Mouse (Mus musculus) neural tube, embryonic 14.5 days (tissue): ENCODE data around the gene Sash1. TPM values are rescaled to one million over a fixed set of nuclear protein-coding genes. Genes with fewer than 3 reads are reported as not detected.

Source experiments
- ATAC-seq: fragments of 200-750 bp; cut with Nextera tagmentation; 2 replicates; pipeline ENCODE4 v1.8.0; 2017; ENCODE audit warnings: low read depth, mild to moderate bottlenecking, moderate TSS enrichment, moderate library complexity
- H3K27ac ChIP-seq: fragments of 300-500 bp; sonication (generic); 2 replicates; pipeline ENCODE4 v1.5.1; 2014; ENCODE audit warnings: low read depth, mild to moderate bottlenecking, control low read depth, low read length, moderate library complexity, mixed read lengths
- H3K27me3 ChIP-seq: fragments of 300-500 bp; sonication (generic); 2 replicates; pipeline ENCODE4 v1.6.1; 2014; ENCODE audit warnings: low read length; ENCODE audit not compliant: control insufficient read depth, insufficient read depth
- H3K36me3 ChIP-seq: fragments of 300-500 bp; sonication (generic); 2 replicates; pipeline ENCODE4 v1.6.1; 2014; ENCODE audit warnings: low read length, mixed read lengths; ENCODE audit not compliant: control insufficient read depth, insufficient read depth
- H3K4me1 ChIP-seq: fragments of 300-500 bp; sonication (generic); 2 replicates; pipeline ENCODE4 v1.6.1; 2014; ENCODE audit warnings: low read length; ENCODE audit not compliant: control insufficient read depth, insufficient read depth
- H3K4me2 ChIP-seq: fragments of 300-500 bp; sonication (generic); 2 replicates; pipeline ENCODE4 v1.6.1; 2014; ENCODE audit warnings: mild to moderate bottlenecking, low read depth, low read length, control low read depth
- H3K4me3 ChIP-seq: fragments of 300-500 bp; sonication (generic); 2 replicates; pipeline ENCODE4 v1.5.1; 2014; ENCODE audit warnings: low read depth, low read length, control low read depth, mixed read lengths
- H3K9ac ChIP-seq: fragments of 300-500 bp; sonication (generic); replicated peaks from 2 replicates; pipeline ENCODE4 v1.6.1; 2014; ENCODE audit warnings: low read depth, mild to moderate bottlenecking, control low read depth, low read length, mixed read lengths
- H3K9me3 ChIP-seq: fragments of 300-500 bp; sonication (generic); 2 replicates; pipeline ENCODE4 v1.6.1; 2016; ENCODE audit warnings: low read length; ENCODE audit not compliant: control insufficient read depth
- whole genome bisulfite sequencing: fragments of 180-500 bp; shearing (Covaris S2); extraction: QIAGEN DNeasy Blood & Tissue Kit; methylation state at CpG from one replicate; pipeline ENCODE4 v1.1.7; 2014; 5-methylcytosine and 5-hydroxymethylcytosine counted together
- polyA plus RNA-seq: library from polyadenylated mRNA; unstranded; fragments of >200 nt; fragmentation: Nextera tagmentation; extraction: Ambion mirVana; gene quantifications from 2 replicates; pipeline ENCODE4 v1.2.1, GENCODE M21; 2014

Gene Sash1
- polyA plus RNA-seq, 1 experiment from 2014 or later = 5.1 TPM

DNA sequence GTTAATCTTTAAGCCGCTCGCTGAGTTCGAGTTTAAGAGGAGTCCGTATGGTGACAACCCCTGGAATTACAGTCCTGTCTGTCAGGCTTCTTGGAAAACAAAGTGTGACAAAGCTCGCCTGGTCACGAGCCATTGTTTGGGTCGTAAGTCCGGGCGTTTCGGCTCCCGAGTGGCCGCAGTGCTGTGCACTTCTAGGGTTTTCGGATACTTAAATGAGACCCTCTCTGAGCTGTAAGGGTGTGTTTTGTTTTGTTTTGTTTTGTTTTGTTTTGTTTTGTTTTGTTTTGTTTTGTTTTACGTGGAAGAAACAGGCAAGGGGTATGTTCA lies 621 bp upstream of the Sash1 start:
- ATAC-seq = peak; percentile 33
- Histone ChIP-seq H3K4me2 (peak overlapping the region; percentile 93), H3K9ac (peak overlapping the region; percentile 61), H3K36me3 (no peaks in the 10 kb centered on the region), H3K27ac (peak overlapping the region; percentile 80; the same call in 1 of the 2 replicates), H3K4me1 (no peaks in the 10 kb centered on the region), H3K4me3 (peak overlapping the region; percentile 64), H3K27me3 (no peaks in the 10 kb centered on the region; the same call in 1 of the 2 replicates), H3K9me3 (no peaks in the 10 kb centered on the region)
- under 1% methylated on average over 14 of the region's 14 CpGs for WGBS

- H3K27ac ChIP-seq = no peak overlapping the region
- H3K36me3 ChIP-seq = no peaks in the 10 kb centered on the region
- H3K4me2 ChIP-seq = peak overlapping the region; percentile 93
- H3K9me3 ChIP-seq = no peaks in the 10 kb centered on the region
- peak overlapping the region; percentile 64 for H3K4me3 ChIP-seq
- H3K4me1 ChIP-seq = no peaks in the 10 kb centered on the region
- no peak overlapping the region for H3K9ac ChIP-seq
- WGBS = 3% methylated on average over 11 of the region's 11 CpGs
- ATAC-seq = no peak
- H3K27me3 ChIP-seq = no peaks in the 10 kb centered on the region; the same call in 1 of the 2 replicates
Measured at GRCm38 (mm10) chr10:8885201-8885600, 669 bp downstream of the Sash1 start.

GRCm38 (mm10) chr10:8884565-8884964 lies 1.3 kb downstream of the Sash1 start:
- no peak overlapping the region for H3K4me3 ChIP-seq
- WGBS = 62% methylated on average over 5 of the region's 5 CpGs

DNA sequence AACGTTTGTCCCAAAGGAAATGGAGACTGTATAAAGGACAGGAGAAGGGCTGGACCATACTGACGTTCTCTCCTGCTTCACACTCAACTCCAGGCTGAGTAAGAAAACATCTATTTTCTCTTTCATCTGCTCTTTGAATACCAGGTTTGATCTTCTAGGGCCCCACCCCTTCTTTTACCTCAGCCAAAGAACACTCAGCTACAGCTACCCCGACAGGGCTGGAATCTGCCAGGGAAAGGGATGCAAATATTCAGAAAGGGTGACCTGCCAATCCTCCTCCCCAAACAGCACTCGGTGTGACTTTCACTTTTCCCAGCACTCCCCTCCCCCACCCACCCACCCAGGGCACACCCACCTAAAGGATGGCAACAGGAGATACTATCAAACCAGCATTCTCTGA lies 2.2 kb downstream of the Sash1 start:
- no peaks in the 10 kb centered on the region for H3K36me3 ChIP-seq
- no peaks in the 10 kb centered on the region; the same call in 1 of the 2 replicates for H3K27me3 ChIP-seq
- H3K9ac ChIP-seq = no peak overlapping the region
- H3K9me3 ChIP-seq = no peaks in the 10 kb centered on the region
- 15% methylated on average over 4 of the region's 4 CpGs for WGBS
- H3K4me3 ChIP-seq = no peak overlapping the region
- H3K27ac ChIP-seq = no peak overlapping the region
- no peak overlapping the region for H3K4me2 ChIP-seq
- ATAC-seq = no peak
- no peaks in the 10 kb centered on the region for H3K4me1 ChIP-seq

More at GRCm38 (mm10) chr10:8884565-8884964, 1.3 kb downstream of the Sash1 start:
- Histone ChIP-seq H3K36me3 (no peaks in the 10 kb centered on the region), H3K27me3 (no peaks in the 10 kb centered on the region; the same call in 1 of the 2 replicates), H3K4me2 (peak overlapping the region; percentile 14; the same call in 1 of the 2 replicates), H3K4me1 (no peaks in the 10 kb centered on the region), H3K9ac (no peak overlapping the region), H3K27ac (no peak overlapping the region), H3K9me3 (no peaks in the 10 kb centered on the region)
- no peak for ATAC-seq

DNA sequence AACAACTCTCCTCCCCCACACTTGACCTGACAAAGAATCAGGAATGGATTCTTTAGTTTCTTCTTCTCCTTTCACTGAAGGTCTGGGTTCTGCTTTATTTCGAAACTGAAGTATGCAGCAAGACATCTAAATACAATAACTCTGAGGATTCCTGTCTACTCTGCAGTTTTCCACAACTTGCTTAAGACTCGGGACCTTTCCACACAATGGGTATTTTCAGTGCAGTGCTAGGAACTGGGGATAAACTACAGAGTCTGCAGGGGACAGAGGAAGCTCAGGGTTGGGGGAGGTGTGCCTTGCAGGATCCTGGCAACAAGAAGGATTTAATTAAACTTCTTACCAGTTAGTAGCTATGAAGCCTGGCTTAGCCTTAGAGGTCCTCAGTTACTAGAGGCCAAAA lies 4.1 kb downstream of the Sash1 start:
- Histone ChIP-seq H3K9me3 (no peaks in the 10 kb centered on the region), H3K27ac (no peak overlapping the region), H3K4me1 (no peaks in the 10 kb centered on the region), H3K4me2 (no peak overlapping the region), H3K9ac (no peak overlapping the region), H3K36me3 (no peaks in the 10 kb centered on the region), H3K4me3 (no peak overlapping the region), H3K27me3 (no peaks in the 10 kb centered on the region; the same call in 1 of the 2 replicates)
- ATAC-seq = no peak
- WGBS = 48% methylated on average over 2 of the region's 2 CpGs

DNA sequence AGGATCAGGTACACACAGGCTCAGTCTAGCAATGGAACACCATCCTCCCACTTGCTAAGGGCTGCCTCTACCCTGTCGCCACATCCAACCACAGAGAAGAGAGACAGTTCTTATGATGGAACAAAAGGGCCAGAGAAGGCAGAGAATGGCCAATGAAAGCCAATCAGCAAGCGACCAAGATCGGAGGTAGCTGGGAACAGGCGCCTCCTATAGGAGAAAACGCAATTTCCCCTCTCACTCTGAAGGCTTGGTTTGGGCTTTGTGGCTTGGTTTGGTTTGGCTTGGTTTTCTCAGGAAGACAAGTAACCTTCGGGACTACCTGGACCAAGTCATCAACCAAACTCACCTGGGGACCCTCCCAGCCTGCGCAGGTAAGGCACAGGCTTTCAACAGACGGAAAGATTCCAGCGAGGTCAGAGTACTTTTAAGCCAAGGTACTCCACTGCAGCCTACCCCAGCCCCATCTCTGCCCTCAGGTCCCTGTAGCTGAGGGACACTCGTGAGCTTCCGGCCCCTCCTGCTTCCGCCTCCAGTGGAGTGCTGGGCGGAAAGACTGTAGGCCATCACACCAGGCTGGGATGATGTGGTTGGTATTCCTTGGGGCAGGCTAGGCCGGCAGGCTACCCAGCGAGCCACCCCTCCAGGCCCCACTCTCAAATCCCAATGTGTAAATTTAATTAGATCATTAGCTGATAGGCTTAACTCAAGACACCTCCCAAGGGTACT lies 4.8 kb downstream of the Sash1 start:
- Histone ChIP-seq H3K27ac (no peak overlapping the region), H3K4me2 (no peak overlapping the region)
- 69% methylated on average over 15 of the region's 15 CpGs for WGBS

GRCm38 (mm10) chr10:8878824-8879223 lies 7.0 kb downstream of the Sash1 start:
- 46% methylated on average over 9 of the region's 9 CpGs for WGBS
- no peak overlapping the region for H3K27ac ChIP-seq
- no peak overlapping the region for H3K4me3 ChIP-seq
- H3K9ac ChIP-seq = no peak overlapping the region
- no peak overlapping the region for H3K4me2 ChIP-seq
- no peaks in the 10 kb centered on the region for H3K36me3 ChIP-seq
- no peak for ATAC-seq
- H3K9me3 ChIP-seq = no peaks in the 10 kb centered on the region
- H3K27me3 ChIP-seq = no peaks in the 10 kb centered on the region
- no peaks in the 10 kb centered on the region for H3K4me1 ChIP-seq

More for the DNA sequence above, 4.8 kb downstream of the Sash1 start:
- Histone ChIP-seq H3K4me1 (no peaks in the 10 kb centered on the region), H3K9me3 (no peaks in the 10 kb centered on the region), H3K27me3 (no peaks in the 10 kb centered on the region; the same call in 1 of the 2 replicates), H3K4me3 (no peak overlapping the region), H3K36me3 (no peaks in the 10 kb centered on the region), H3K9ac (no peak overlapping the region)
- ATAC-seq = no peak

- H3K27ac ChIP-seq = no peak overlapping the region
Measured at GRCm38 (mm10) chr10:8878381-8878780, 7.5 kb downstream of the Sash1 start.

DNA sequence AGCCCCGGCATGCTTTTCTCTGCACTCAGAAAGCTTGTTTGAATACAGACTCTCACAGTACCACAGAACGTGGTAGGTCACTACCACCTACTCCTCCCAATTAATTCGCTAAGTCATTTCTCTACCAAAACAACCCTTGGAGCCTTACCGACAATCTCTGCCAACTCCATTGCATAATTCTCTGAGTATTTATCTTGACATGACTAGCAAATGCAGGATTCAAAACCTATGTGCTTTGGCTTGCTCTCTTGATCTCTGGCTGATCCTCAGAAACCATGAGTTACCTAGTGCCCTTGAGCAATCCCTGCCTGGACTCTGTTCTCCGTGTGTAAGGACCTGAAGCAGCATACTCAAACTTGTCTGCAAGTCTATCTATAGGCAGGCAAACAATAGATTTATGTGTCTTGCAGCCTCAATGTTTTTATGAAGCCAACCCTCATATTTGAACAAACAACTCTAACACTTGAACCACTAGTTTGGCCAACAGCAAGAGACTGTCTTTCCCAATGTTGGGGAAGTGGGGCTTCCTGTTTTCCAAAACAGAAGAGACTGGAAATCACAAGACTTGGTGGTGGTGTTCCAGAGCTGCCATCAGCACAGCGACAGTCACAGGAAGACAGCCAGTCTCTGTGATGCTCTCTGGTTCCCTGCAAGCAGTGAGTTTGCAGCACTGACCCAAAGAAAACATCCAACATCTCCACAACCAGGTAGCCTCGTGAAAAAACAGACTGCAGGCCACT lies 12.1 kb downstream of the Sash1 start:
- Histone ChIP-seq H3K9ac (no peak overlapping the region), H3K4me1 (no peaks in the 10 kb centered on the region), H3K36me3 (no peaks in the 10 kb centered on the region), H3K27me3 (no peaks in the 10 kb centered on the region), H3K4me2 (no peak overlapping the region), H3K9me3 (no peaks in the 10 kb centered on the region), H3K4me3 (no peak overlapping the region), H3K27ac (no peak overlapping the region)
- no peak for ATAC-seq
- 84% methylated on average over 7 of the region's 7 CpGs for WGBS

More at GRCm38 (mm10) chr10:8878381-8878780, 7.5 kb downstream of the Sash1 start:
- Histone ChIP-seq H3K36me3 (no peaks in the 10 kb centered on the region), H3K9ac (no peak overlapping the region), H3K4me3 (no peak overlapping the region), H3K4me1 (no peaks in the 10 kb centered on the region), H3K9me3 (no peaks in the 10 kb centered on the region), H3K27me3 (no peaks in the 10 kb centered on the region), H3K4me2 (no peak overlapping the region)
- 82% methylated on average over 13 of the region's 13 CpGs for WGBS
- no peak for ATAC-seq
